Mouse (Mus musculus): ENCODE measurements at regions not wholly inside any gene's neighbourhood (a gene's known extent, or its start where the extent isn't known, plus 50 kb on each side); places are given as distances from the start of the nearest gene placed in this dataset.

DNA sequence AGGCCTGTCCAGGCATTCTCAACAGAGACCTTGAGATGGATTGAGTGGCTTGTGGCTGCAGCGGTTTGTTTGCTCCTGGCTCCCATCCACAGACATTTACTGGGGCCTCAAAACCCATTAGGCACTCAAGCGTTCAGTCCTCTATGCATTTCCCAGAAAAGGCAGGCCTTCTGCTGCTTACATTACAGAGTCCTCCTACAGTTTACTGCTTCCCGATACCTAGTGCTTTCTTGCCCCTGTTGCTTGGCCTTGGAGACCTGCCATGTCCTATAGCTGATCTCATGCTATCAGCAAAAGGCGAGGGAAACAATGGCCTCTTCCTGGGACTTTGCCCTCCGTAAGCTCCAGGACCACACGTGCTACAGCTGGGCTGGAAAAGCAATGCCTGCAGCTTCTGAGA is 85.7 kb downstream of the Atp1a1 start:
- H3K9ac ChIP-seq (replicated peaks; ENCODE audit: low read length) = no peak overlapping the region
- no peak overlapping the region for H3K4me2 ChIP-seq (ENCODE audit: low read depth, low read length)
- H3K4me3 ChIP-seq (ENCODE audit: low read length) = no peak overlapping the region
- no peaks in the 10 kb centered on the region for H3K36me3 ChIP-seq (ENCODE audit: insufficient read depth, low read length)
- H3K4me1 ChIP-seq (ENCODE audit: insufficient read depth, low read length) = peaks cover 17% of the 10 kb centered on the region; the same call in 1 of the 2 replicates
- no peaks in the 10 kb centered on the region for H3K9me3 ChIP-seq (ENCODE audit: low read length)
- peak overlapping the region; percentile 9; the same call in 1 of the 2 replicates for H3K27ac ChIP-seq
- no peaks in the 10 kb centered on the region for H3K27me3 ChIP-seq (ENCODE audit: insufficient read depth, low read length)
- WGBS = 34% methylated on average over 6 of the region's 6 CpGs
- no peak for TF ChIP-seq CTCF (IDR thresholded peaks at IDR 0.05; ENCODE audit: low read depth)
- ATAC-seq (no peak), DNase-seq (ENCODE audit: low spot score) (peak; percentile 61)

DNA sequence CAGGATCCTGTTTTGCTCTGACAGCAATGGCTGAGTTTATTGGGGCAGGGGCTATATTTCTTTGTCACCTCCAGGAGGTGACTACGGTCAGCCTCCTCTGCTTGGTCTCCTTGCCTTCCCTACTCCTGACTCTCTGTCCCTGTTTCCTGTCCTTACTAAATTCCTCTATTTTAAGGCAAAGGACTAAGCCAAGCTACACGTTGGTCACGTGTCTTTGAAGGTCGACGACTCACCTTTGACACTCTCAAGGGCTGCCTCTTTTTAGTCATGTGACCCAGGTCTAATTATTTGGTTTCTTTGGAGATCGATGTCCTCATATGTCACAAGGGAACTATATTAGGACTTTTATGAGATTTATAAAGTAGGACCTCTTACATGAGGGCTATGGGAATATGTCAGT is 86.9 kb downstream of the Atp1a1 start:
- ATAC-seq = no peak

DNA sequence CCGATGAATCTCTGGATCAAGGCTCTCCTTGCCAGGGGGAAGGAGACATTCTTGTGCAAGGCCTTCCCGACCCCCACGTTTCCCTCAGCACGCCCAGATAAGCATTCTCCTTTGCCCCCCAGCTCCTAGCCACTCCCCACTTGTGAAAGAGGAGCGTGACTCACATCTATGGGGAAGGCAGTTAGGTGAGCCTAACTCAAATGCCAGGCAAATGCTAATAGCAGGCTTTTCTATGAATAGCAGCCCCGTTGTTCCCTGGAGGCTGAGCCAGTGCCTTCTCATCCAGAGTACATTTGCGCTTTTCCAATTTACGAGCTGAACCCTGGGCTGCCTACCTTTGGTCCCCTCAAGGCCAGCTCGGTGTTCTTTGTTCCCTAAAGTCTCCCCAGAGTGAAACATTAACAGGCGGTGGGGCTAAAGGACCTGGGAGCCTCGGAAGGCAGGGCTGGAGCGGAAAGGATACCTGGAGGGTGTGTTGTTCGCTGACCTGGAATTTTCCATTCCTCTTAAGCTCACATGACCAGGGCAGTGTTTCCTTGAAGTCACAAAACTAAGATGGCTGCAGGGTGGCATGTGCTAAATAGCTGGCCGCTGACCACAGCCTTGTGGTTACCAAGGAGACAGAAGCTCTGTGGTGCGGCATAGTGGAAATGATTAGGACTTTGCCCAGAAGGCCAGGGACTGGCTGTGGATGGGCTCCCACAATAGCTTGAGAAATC is 87.5 kb downstream of the Atp1a1 start:
- Histone ChIP-seq H3K9me3 (ENCODE audit: low read length) (no peaks in the 10 kb centered on the region), H3K27me3 (ENCODE audit: insufficient read depth, low read length) (no peaks in the 10 kb centered on the region), H3K36me3 (ENCODE audit: insufficient read depth, low read length) (no peaks in the 10 kb centered on the region), H3K9ac (replicated peaks; ENCODE audit: low read length) (no peak overlapping the region), H3K4me1 (ENCODE audit: insufficient read depth, low read length) (peaks cover 22% of the 10 kb centered on the region; the same call in 1 of the 2 replicates), H3K4me3 (ENCODE audit: low read length) (no peak overlapping the region), H3K4me2 (ENCODE audit: low read depth, low read length) (no peak overlapping the region), H3K27ac (peak overlapping the region; percentile 22; the same call in 1 of the 2 replicates)
- no peak for TF ChIP-seq CTCF (IDR thresholded peaks at IDR 0.05; ENCODE audit: low read depth)
- WGBS = 39% methylated on average over 15 of the region's 15 CpGs
- DNase-seq (ENCODE audit: low spot score) = peak; percentile 75
- peak; percentile 68; the same call in 1 of the 2 replicates for ATAC-seq

More for the DNA sequence above, 86.9 kb downstream of the Atp1a1 start:
- TF ChIP-seq CTCF (IDR thresholded peaks at IDR 0.05; ENCODE audit: low read depth) = no peak
- no peaks in the 10 kb centered on the region for H3K27me3 ChIP-seq (ENCODE audit: insufficient read depth, low read length)
- H3K36me3 ChIP-seq (ENCODE audit: insufficient read depth, low read length) = no peaks in the 10 kb centered on the region
- no peak overlapping the region for H3K4me2 ChIP-seq (ENCODE audit: low read depth, low read length)
- H3K4me3 ChIP-seq (ENCODE audit: low read length) = no peak overlapping the region
- H3K4me1 ChIP-seq (ENCODE audit: insufficient read depth, low read length) = peaks cover 22% of the 10 kb centered on the region; the same call in 1 of the 2 replicates
- no peak overlapping the region for H3K9ac ChIP-seq (replicated peaks; ENCODE audit: low read length)
- peak overlapping the region; percentile 22; the same call in 1 of the 2 replicates for H3K27ac ChIP-seq
- H3K9me3 ChIP-seq (ENCODE audit: low read length) = no peaks in the 10 kb centered on the region
- 85% methylated on average over 6 of the region's 6 CpGs for WGBS
- DNase-seq (ENCODE audit: low spot score) = no peak

DNA sequence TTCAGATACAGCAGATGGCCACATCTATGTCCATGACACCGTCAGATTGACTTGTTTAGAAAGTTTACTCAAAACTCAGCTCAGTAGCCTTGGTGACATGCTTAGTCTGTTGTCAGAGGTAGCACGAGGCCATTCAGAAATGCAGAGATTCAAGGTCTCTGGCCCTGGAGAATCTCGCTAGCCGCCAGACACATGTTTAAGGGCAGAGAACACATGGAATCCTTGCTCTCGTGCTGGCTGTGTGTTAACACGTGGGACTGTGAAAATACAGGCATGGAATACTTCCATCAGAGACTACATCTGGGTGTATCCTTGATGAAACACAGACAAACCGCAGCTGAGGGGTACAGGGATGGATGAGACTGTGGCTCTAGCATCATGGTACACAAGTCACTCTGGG is 88.9 kb downstream of the Atp1a1 start:
- no peak overlapping the region for H3K9ac ChIP-seq (replicated peaks; ENCODE audit: low read length)
- no peak overlapping the region for H3K4me3 ChIP-seq (ENCODE audit: low read length)
- peaks cover 22% of the 10 kb centered on the region; the same call in 1 of the 2 replicates for H3K4me1 ChIP-seq (ENCODE audit: insufficient read depth, low read length)
- DNase-seq (ENCODE audit: low spot score) (no peak), ATAC-seq (no peak)
- H3K4me2 ChIP-seq (ENCODE audit: low read depth, low read length) = no peak overlapping the region
- no peak for TF ChIP-seq CTCF (IDR thresholded peaks at IDR 0.05; ENCODE audit: low read depth)
- no peaks in the 10 kb centered on the region for H3K27me3 ChIP-seq (ENCODE audit: insufficient read depth, low read length)
- WGBS = 88% methylated on average over 7 of the region's 7 CpGs
- no peak overlapping the region for H3K27ac ChIP-seq
- no peaks in the 10 kb centered on the region for H3K9me3 ChIP-seq (ENCODE audit: low read length)
- no peaks in the 10 kb centered on the region for H3K36me3 ChIP-seq (ENCODE audit: insufficient read depth, low read length)

DNA sequence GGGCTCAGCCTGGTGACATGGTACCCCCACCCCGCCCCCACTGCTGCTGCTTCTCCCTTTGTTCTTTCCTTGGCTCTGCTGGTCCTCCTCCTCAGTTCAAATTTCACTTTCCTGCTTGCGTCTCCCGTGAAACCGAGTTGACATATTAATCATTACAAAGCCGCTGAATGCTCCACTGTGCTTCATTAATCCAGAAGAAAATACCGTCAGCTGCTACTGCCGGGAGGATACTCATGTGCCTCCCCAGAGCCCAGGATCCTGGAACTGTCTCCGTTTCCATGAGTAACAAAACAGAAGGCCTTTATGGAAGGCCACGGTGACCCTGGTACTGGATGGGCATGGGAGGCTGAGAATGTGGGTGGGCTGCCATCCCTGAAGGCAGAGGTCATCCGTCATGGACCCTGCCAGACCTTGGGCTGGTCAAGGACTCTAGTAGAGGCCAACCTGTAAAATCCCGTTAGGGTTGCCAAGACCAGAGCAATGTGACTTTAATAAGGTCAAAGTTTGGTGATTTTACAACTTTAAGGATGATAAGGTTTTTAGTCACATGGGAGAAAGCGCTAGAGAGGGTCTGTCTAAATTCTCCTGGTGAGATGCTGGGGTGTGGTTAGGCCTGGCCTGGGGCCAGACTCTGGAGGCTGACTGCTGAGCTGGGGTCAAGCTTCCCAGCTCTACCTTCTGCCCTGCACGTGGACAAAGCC is 90.7 kb downstream of the Atp1a1 start:
- ATAC-seq = peak; percentile 58

More for the DNA sequence above, 90.7 kb downstream of the Atp1a1 start:
- WGBS = 22% methylated on average over 13 of the region's 13 CpGs
- DNase-seq (ENCODE audit: low spot score) = peak; percentile 70
- H3K27ac ChIP-seq = peak overlapping the region; percentile 59; the same call in 1 of the 2 replicates
- H3K9me3 ChIP-seq (ENCODE audit: low read length) = no peaks in the 10 kb centered on the region
- no peak overlapping the region for H3K4me3 ChIP-seq (ENCODE audit: low read length)
- no peak overlapping the region for H3K4me2 ChIP-seq (ENCODE audit: low read depth, low read length)
- H3K36me3 ChIP-seq (ENCODE audit: insufficient read depth, low read length) = no peaks in the 10 kb centered on the region
- no peaks in the 10 kb centered on the region for H3K27me3 ChIP-seq (ENCODE audit: insufficient read depth, low read length)
- H3K9ac ChIP-seq (replicated peaks; ENCODE audit: low read length) = 0 out of 2 replicates have a peak overlapping the region, but pooled peaks have one; percentile 17
- no peak for TF ChIP-seq CTCF (IDR thresholded peaks at IDR 0.05; ENCODE audit: low read depth)
- peaks cover 15% of the 10 kb centered on the region; the same call in 1 of the 2 replicates for H3K4me1 ChIP-seq (ENCODE audit: insufficient read depth, low read length)

Measured in hindbrain, postnatal 0 days (tissue).